Mouse (Mus musculus) spleen, postnatal 36 days (tissue): ENCODE measurements at regions not wholly inside any gene's neighbourhood (a gene's known extent, or its start where the extent isn't known, plus 50 kb on each side); places are given as distances from the start of the nearest gene placed in this dataset.

Source experiments
- DNase-seq, 2 experiments: peaks; one replicate each; pipeline ENCODE4 v3.0.0; 2022; ENCODE audit warnings: low spot score in 2 of 2, mixed read lengths in 1 of 2

- DNase-seq: no peak
Measured at GRCm38 (mm10) chr14:76714727-76715126, 158.0 kb upstream of the Serp2 start.

- no peak for DNase-seq
Measured at GRCm38 (mm10) chr14:76713946-76714345, 157.3 kb upstream of the Serp2 start.

- DNase-seq: no peak
Measured at GRCm38 (mm10) chr14:76708728-76709127, 152.0 kb upstream of the Serp2 start.

GRCm38 (mm10) chr14:76703373-76703764 is 146.7 kb upstream of the Serp2 start:
- DNase-seq: no peak

GRCm38 (mm10) chr14:76702709-76703372 is 146.2 kb upstream of the Serp2 start:
- DNase-seq: no peak

GRCm38 (mm10) chr14:76701911-76702708 is 145.4 kb upstream of the Serp2 start:
- DNase-seq: no peak

GRCm38 (mm10) chr14:76701304-76701703 is 144.6 kb upstream of the Serp2 start:
- no peak for DNase-seq

GRCm38 (mm10) chr14:76700796-76701195 is 144.1 kb upstream of the Serp2 start:
- no peak for DNase-seq

- DNase-seq: no peak
Measured at GRCm38 (mm10) chr14:76700190-76700589, 143.5 kb upstream of the Serp2 start.

GRCm38 (mm10) chr14:76698718-76699402 is 142.2 kb upstream of the Serp2 start:
- no peak for DNase-seq

GRCm38 (mm10) chr14:76696729-76697128 is 140.0 kb upstream of the Serp2 start:
- DNase-seq: no peak

- DNase-seq: no peak
Measured at GRCm38 (mm10) chr14:76695691-76696355, 139.1 kb upstream of the Serp2 start.

GRCm38 (mm10) chr14:76694894-76695293 is 138.2 kb upstream of the Serp2 start:
- no peak for DNase-seq

- no peak for DNase-seq
Measured at GRCm38 (mm10) chr14:76693351-76694317, 136.9 kb upstream of the Serp2 start.

GRCm38 (mm10) chr14:76687971-76688407 is 131.3 kb upstream of the Serp2 start:
- DNase-seq: no peak

- DNase-seq: peak in 1 of 2 experiments; percentile 25
Measured at GRCm38 (mm10) chr14:76686762-76687453, 130.2 kb upstream of the Serp2 start.

GRCm38 (mm10) chr14:76685830-76686761 is 129.4 kb upstream of the Serp2 start:
- DNase-seq: no peak

- DNase-seq: no peak
Measured at GRCm38 (mm10) chr14:76684327-76684726, 127.6 kb upstream of the Serp2 start.
